Mouse (Mus musculus): ENCODE data around the gene Ube2j1.

GRCm38 (mm10) chr4:33074851-33075250, 43.6 kb downstream of the Ube2j1 start:
- TF ChIP-seq EP300 (IDR thresholded peaks at IDR 0.05; ENCODE audit: low read length) (no peak), ZNF384 (IDR thresholded peaks at IDR 0.05; ENCODE audit: low read depth, low read length) (no peak), POLR2A (IDR thresholded peaks at IDR 0.05; ENCODE audit: low read depth, low read length) (no peak), MYC (IDR thresholded peaks at IDR 0.05; ENCODE audit: low read depth, low read length) (no peak), BHLHE40 (IDR thresholded peaks at IDR 0.05; ENCODE audit: low read depth, low read length) (no peak), CTCF (conservative IDR thresholded peaks at IDR 0.05 in 1 of 2, IDR thresholded peaks at IDR 0.05 in 1 of 2; ENCODE audit: low read depth in 2 of 2, low read length in 2 of 2) (no peak), GABPA (IDR thresholded peaks at IDR 0.05; ENCODE audit: insufficient replicate concordance, low read depth, low read length) (no peak), USF1 (IDR thresholded peaks at IDR 0.05; ENCODE audit: low read depth, low read length) (no peak), ZKSCAN1 (IDR thresholded peaks at IDR 0.05; ENCODE audit: borderline replicate concordance, low read depth, low read length) (no peak), MAX (IDR thresholded peaks at IDR 0.05; ENCODE audit: low read length) (no peak), ZMIZ1 (IDR thresholded peaks at IDR 0.05; ENCODE audit: low read depth, low read length) (no peak), USF2 (conservative IDR thresholded peaks at IDR 0.05; ENCODE audit: low read depth, low read length) (no peak), SMC3 (IDR thresholded peaks at IDR 0.05; ENCODE audit: low read depth, low read length) (no peak)

Data from CH12.LX (cell line).